Mouse (Mus musculus) hindbrain, embryonic 10.5 days (tissue): Measurements from ENCODE around the gene Wtap. TPM values are rescaled to one million over a fixed set of nuclear protein-coding genes. Genes with fewer than 3 reads are reported as not detected.
A peak's percentile ranks its signal among the peaks of the same experiment; 100 is the strongest.
"Not testable (repeated sequence)": the region's sequence is repeated elsewhere in the genome, so short reads cannot be mapped to it uniquely, and the experiment has no call there.

ENCODE experiments used
- DNase-seq: peaks from one replicate; pipeline ENCODE4 v3.0.0-alpha.2; 2017; ENCODE audit warnings: low spot score
- H3K27ac ChIP-seq: fragments of 300-500 bp; sonication (generic); 2 replicates; pipeline ENCODE4 v1.5.1; 2016; ENCODE audit warnings: mild to moderate bottlenecking, moderate library complexity
- H3K27me3 ChIP-seq: fragments of 300-500 bp; sonication (generic); 2 replicates; pipeline ENCODE4 v1.6.1; 2016; ENCODE audit warnings: mild to moderate bottlenecking; ENCODE audit not compliant: poor library complexity, insufficient read depth, severe bottlenecking
- H3K36me3 ChIP-seq: fragments of 300-500 bp; sonication (generic); 2 replicates; pipeline ENCODE4 v1.6.1; 2016; ENCODE audit warnings: mild to moderate bottlenecking, moderate library complexity
- H3K4me1 ChIP-seq: fragments of 300-500 bp; sonication (generic); replicated peaks from 2 replicates; pipeline ENCODE4 v1.6.1; 2016; ENCODE audit warnings: mild to moderate bottlenecking
- H3K4me3 ChIP-seq: fragments of 300-500 bp; sonication (generic); 2 replicates; pipeline ENCODE4 v1.5.1; 2016; ENCODE audit warnings: mild to moderate bottlenecking, moderate library complexity
- H3K9me3 ChIP-seq: fragments of 300-500 bp; sonication (generic); 2 replicates; pipeline ENCODE4 v1.6.1; 2016; ENCODE audit warnings: mild to moderate bottlenecking, moderate library complexity
- WGBS: fragments of 180-500 bp; shearing (Covaris S2); methylation state at CpG from one replicate; pipeline ENCODE4 v1.1.7; 2016; 5-methylcytosine and 5-hydroxymethylcytosine counted together
- polyA plus RNA-seq: library from polyadenylated mRNA; unstranded; fragments of >200 nt; fragmentation: Nextera tagmentation; extraction: Ambion mirVana; gene quantifications from 2 replicates; pipeline ENCODE4 v1.2.1, GENCODE M21; 2016

The Wtap gene
- polyA plus RNA-seq, 1 experiment from 2014 or later, result 116 TPM

DNA sequence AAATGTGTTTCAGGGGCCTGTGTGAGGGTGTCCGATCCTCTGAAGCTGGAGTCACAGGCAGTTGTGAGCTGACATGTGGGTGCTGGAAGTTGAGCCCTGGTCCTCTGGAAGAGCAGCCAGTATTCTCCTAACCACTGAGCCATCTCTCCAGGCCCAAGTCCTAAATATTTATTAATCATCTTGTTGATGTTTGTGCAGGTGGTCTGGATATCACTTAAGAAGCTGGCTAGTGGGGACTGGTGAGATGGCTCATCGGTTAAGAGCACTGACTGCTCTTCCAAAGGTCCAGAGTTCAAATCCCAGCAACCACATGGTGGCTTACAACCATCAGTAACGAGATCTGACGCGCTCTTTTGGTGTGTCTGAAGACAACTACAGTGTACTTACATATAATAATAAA is 44.3 kb downstream of the Wtap start:
- no peak overlapping the region for H3K27ac ChIP-seq
- no peak for DNase-seq
- 87% methylated on average over 5 of the region's 5 CpGs for WGBS
- no peaks in the 10 kb centered on the region for H3K4me1 ChIP-seq
- peaks cover 82% of the 10 kb centered on the region for H3K36me3 ChIP-seq
- H3K27me3 ChIP-seq, result no peaks in the 10 kb centered on the region
- no peaks in the 10 kb centered on the region for H3K9me3 ChIP-seq
- H3K4me3 ChIP-seq, result no peak overlapping the region

DNA sequence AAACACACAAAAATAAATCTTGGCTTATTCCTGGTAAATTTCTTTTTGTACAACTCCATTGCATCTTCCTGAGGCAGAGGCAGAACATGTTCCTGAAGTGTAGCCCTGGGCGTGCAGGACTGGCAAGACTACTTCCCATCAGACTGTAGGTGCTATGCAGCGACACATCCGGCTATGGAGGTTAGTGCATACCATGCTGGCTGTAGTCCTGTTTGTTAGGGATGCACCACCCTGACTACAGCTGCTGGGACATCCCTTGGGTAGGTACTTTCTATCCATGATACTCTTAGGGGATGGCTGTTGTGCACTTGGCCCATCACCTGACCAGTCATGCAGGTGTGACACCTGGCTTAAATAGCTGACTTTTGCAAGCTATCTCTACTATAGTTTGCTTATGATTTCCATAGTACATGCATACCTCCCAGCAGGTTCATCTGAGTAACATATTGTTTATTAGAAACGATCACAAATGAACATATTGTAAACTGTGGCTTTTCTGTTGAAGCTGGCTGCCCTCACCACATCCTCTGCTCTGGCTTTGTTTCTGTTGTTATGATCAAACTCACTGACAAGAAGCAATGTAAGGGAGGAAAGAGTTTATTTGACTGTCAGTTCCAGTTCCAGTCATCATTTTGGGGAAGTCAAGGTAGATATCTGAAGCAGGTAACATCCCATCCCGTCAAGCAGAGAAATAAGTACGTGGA is 51.4 kb downstream of the Wtap start:
- H3K36me3 ChIP-seq, result peaks cover 55% of the 10 kb centered on the region
- 92% methylated on average over 6 of the region's 6 CpGs for WGBS
- H3K4me3 ChIP-seq, result no peak overlapping the region
- H3K9me3 ChIP-seq, result no peaks in the 10 kb centered on the region
- DNase-seq, result no peak
- H3K27me3 ChIP-seq, result no peaks in the 10 kb centered on the region
- no peak overlapping the region for H3K27ac ChIP-seq
- peaks cover 7% of the 10 kb centered on the region for H3K4me1 ChIP-seq

DNA sequence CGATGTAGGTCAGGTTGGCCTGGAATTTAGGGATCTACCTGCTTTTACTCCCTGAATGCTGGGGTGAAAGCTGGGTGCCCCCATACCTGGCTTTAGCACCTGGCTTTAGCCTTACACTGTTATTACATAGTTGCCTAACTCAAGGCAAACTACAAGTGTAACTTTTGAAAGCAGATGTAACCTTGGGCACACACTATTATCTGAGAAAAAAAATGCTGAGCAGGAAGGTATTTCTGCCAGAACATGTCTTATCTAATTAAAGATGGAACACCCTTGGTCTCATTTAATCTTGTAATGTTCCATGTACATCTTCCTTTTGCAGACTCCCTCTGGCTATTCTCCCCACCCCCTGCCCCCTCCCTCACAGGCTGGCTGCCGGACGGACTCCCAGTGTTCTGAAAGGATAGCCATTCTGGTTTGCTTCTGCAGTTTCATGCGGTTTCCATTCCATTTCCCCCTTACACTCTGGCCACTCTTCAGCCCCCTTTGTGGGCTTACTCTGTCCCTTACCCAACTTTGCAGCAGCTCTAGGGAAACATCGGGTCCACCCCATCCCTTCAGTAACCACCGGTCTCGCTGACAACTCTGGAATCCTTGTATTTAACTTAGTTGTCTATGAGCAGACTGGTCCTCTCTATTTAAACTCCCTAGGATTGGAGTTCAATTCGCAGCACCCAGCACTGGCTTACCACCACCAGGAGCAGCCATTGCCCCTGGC is 52.3 kb downstream of the Wtap start:
- Histone ChIP-seq H3K4me1 (peaks cover 7% of the 10 kb centered on the region), H3K27ac (no peak overlapping the region), H3K36me3 (peaks cover 48% of the 10 kb centered on the region), H3K9me3 (no peaks in the 10 kb centered on the region), H3K27me3 (no peaks in the 10 kb centered on the region), H3K4me3 (no peak overlapping the region)
- WGBS, result 81% methylated on average over 8 of the region's 8 CpGs
- DNase-seq, result no peak

DNA sequence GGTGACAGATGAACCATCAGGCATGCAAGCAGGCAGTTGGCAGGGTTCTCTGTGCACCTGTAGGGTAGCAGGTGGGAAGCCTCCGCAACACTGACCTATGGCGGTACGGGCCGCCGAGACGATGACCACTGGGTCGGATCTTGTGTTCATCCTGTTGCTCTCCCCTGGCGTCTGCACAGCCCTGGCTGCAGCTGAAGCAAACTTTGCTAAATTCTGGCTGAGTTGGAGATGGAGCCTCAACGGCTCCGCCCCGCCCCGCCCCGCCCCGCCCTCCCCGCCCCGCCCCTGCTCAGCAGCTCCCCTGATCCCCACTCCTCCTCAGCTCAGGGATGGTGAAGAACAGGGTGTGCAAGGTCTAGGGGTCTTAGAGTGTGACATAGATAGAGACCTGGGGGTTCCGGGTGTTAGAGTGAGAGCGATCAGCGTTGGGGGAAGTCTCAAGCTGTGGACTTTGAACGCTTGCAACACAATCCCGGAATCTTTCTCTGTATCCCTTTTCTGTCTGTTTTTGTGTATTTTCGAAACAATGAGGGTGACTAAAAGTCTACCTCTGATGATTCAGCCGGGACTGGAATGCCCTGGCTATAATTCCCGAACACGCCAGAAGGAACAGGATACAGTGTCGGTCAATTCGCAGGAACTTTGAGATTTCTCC is 53.7 kb downstream of the Wtap start, which contains the start of gene Acat3:
Gene Acat3 (minus strand): TSS at position 450 of the 655 bp plus-strand sequence.
- Histone ChIP-seq H3K4me1 (peaks cover 7% of the 10 kb centered on the region), H3K36me3 (peaks cover 34% of the 10 kb centered on the region), H3K27me3 (no peaks in the 10 kb centered on the region), H3K27ac (0 out of 2 replicates have a peak within 1 kb of the TSS, but pooled peaks have one; percentile 16), H3K9me3 (no peaks in the 10 kb centered on the region), H3K4me3 (peak within 1 kb of the TSS; percentile 41)
- DNase-seq, result no peak
- WGBS, result 18% methylated on average over 27 of the region's 27 CpGs

DNA sequence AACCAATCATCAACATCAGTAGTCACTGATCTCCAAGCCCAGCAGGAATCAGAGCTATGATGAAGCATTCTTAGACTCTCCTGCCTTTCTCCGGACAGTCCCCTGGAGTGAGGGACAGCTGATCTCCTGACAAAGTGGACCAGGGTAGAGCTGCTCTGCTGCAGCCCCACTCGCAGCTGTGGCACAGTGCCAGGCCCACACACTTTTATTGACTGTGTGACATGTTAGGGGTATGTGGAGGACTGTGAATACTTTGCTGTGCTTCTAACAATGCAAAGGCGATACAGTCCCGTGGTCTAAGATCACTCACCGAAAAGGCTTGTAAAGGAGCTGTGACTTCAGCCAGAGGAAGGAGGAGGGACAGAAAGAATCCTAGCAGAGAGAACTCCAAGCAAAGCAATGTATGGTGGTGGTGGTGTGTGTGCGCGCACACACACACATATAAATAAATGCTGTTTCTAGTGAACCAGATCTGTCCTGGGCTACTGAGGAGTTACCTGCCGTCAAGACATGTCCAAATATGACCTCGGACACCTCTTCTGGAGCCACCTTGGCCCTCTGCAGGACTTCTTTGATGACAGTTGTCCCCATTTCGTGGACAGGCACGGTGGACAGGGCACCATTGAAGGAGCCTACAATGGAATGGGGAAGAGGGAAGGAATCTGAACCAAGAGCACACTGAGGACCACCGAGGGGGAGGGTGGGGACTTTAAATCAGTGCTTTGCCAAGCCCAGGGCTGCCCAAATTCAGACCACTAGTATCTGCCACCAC is 54.4 kb downstream of the Wtap start:
- H3K4me1 ChIP-seq, H3K27ac ChIP-seq, DNase-seq, H3K27me3 ChIP-seq, H3K9me3 ChIP-seq: not testable (repeated sequence)
- peak overlapping the region; percentile 41 for H3K4me3 ChIP-seq
- H3K36me3 ChIP-seq, result peaks cover 27% of the 10 kb centered on the region
- WGBS, result 49% methylated on average over 4 of the region's 12 CpGs

DNA sequence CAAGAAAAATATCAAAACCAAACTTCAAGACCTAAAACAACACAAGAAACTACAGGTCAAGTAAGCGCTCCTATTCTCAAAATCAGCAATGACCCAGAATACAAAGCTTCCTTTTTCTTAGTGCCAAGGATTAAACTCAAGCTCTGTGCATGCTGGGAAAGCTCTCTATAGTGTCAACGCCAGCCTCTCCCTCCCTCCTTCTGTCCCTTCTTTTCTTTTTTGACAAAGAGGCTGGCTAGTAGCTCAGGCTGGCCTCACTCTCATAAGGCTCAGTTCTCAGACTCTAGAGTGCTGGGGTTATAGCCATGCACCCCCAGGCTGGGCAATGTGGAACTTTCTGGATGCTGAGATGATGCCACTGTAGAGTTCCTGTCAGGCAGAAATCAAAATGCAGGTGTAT is 55.9 kb downstream of the Wtap start:
- 63% methylated on average over 2 of the region's 2 CpGs for WGBS
- H3K9me3 ChIP-seq, result no peaks in the 10 kb centered on the region
- H3K27ac ChIP-seq, result no peak overlapping the region
- peaks cover 13% of the 10 kb centered on the region for H3K36me3 ChIP-seq
- no peaks in the 10 kb centered on the region for H3K27me3 ChIP-seq
- H3K4me3 ChIP-seq, result no peak overlapping the region
- H3K4me1 ChIP-seq, result peaks cover 7% of the 10 kb centered on the region
- DNase-seq, result no peak

DNA sequence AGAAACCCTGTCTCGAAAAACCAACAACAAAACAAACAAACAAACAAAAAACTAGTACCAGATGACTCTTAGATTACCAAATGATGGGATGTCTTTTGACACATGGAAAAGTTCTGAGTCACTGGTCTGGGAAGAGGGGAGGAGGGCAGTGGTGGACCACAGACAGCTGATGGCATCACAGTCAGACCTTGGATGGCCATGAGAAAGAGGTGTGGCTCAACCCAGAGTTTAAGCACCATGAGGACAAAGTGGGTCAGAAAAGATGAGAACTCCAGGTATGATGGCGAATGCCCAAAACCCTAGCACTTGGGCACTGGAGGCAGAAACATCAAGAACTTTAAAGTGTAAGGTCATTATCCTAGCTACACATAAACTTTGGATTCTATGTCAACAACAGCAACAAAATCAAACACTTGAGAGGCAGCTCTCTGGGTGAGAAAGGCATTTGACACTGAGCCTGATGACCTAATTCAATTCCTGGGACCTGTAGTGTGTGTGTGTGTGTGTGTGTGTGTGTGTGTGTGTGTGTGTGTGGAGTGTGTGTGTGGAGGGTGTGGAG is 56.5 kb downstream of the Wtap start:
- no peak overlapping the region for H3K4me3 ChIP-seq
- H3K36me3 ChIP-seq, result peaks cover 8% of the 10 kb centered on the region
- no peak overlapping the region for H3K27ac ChIP-seq
- WGBS, result 81% methylated on average over 2 of the region's 2 CpGs
- no peak for DNase-seq
- no peaks in the 10 kb centered on the region for H3K27me3 ChIP-seq
- H3K9me3 ChIP-seq, result no peaks in the 10 kb centered on the region
- H3K4me1 ChIP-seq, result peaks cover 7% of the 10 kb centered on the region

DNA sequence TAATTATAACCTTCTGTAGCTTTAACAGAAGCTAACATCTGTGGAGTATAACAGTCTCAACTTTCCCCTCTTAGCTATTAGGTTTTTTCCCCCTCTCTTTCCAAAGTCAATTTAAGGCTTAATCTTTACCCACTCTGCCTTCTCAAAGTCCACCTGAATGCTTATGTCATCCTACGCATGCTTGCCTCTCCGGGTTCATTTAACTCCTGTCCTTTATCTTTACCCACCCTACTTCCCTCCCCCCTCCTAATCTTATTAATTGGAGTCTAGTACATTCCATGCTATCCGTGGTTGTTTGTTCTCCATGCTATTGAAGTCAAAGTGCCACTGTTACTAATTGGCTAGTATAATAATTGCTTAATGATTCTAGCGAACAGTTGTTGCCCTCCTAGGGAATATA is 58.2 kb downstream of the Wtap start:
- Histone ChIP-seq H3K27me3 (no peaks in the 10 kb centered on the region), H3K36me3 (no peaks in the 10 kb centered on the region), H3K4me3 (no peak overlapping the region), H3K9me3 (no peaks in the 10 kb centered on the region), H3K27ac (no peak overlapping the region), H3K4me1 (peaks cover 7% of the 10 kb centered on the region)
- no peak for DNase-seq
- 84% methylated on average over 4 of the region's 4 CpGs for WGBS

DNA sequence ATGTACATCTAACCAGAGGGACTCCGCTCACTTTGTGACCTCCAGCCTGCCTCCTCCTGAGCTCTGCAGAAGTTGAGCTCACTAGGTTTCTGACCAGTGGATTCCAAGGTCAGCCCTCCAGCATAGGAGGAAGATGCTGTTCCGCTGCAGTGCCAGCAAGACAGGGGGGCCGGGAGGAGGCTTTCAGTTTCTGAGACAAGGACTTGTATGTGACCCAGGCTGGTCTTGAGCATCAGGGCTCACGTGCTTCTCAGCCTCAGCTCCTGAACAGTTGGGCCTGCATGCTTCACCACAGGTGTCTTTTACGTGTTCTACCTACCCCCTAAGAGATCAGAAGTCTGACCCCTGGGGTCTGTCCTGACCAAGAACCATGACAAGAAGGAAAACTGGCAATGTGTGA is 62.4 kb downstream of the Wtap start:
- H3K4me1 ChIP-seq, H3K27ac ChIP-seq, H3K4me3 ChIP-seq, H3K27me3 ChIP-seq, DNase-seq, H3K9me3 ChIP-seq: not testable (repeated sequence)
- H3K36me3 ChIP-seq, result peaks cover 19% of the 10 kb centered on the region
- 88% methylated on average over 5 of the region's 5 CpGs for WGBS

DNA sequence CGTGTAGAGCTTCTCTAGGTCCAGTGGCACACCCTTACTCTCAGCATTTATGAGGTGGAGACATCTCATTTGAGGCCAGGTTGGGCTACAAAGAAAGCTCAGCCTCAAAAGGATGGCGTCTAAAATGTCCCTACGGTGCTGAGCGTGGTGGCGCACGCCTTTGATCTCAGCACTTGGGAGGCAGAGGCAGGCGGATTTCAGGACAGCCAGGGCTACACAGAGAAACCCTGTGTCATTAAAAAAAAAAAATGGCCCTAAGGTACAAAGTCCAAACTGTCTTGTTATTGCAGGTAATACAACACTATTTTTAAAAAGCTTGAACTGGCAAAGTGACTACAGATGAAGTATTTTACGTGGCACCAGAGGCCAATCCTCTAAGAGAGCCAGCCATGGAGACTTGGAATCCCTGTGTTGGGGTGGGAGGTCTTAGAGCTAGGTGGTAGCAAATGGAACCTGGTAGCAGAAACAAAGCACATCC is 68.2 kb downstream of the Wtap start:
- H3K4me3 ChIP-seq, result no peak overlapping the region
- H3K9me3 ChIP-seq, result no peaks in the 10 kb centered on the region
- 91% methylated on average over 8 of the region's 8 CpGs for WGBS
- H3K4me1 ChIP-seq, result no peaks in the 10 kb centered on the region
- no peak for DNase-seq
- H3K36me3 ChIP-seq, result peaks cover 77% of the 10 kb centered on the region
- no peak overlapping the region for H3K27ac ChIP-seq
- H3K27me3 ChIP-seq, result no peaks in the 10 kb centered on the region

DNA sequence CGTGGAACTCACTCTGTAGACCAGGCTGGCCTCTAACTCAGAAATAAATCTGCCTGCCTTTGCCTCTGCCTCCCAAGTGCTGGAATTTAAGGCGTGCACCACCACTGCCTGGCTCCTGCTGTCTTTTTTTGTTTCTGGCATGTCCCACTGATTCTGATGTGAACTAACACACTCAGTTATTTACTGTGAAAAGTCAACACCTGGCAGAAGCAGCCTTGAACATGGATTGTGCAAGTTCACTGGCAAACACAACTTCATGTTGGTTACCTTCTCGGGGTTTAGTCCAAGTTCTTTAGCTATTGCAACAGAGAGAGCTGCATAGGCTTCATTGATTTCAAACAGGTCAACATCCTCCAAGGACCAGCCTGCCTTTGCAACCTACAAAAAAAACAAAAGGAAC is 69.0 kb downstream of the Wtap start:
- Histone ChIP-seq H3K4me3 (no peak overlapping the region), H3K27ac (no peak overlapping the region), H3K27me3 (no peaks in the 10 kb centered on the region), H3K36me3 (peaks cover 84% of the 10 kb centered on the region), H3K9me3 (no peaks in the 10 kb centered on the region), H3K4me1 (no peaks in the 10 kb centered on the region)
- 95% methylated on average over 3 of the region's 3 CpGs for WGBS
- no peak for DNase-seq

DNA sequence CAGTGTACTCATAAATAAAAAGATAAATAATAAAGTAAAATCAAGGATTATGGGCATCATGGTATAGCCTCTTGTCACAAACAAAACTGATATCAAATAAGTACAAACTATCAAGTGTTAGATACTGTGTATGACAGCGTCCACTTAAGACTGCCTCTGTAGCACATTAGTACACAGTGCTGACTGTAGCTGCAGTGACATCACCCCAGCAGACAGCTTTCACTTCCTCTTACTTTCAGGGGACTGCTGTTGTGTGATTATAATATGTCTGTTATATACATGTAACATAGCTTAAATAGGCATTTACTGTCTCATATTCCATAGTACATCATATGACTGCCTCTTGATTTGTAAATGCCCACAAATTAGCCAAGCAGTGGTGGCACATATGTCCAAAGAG is 72.9 kb downstream of the Wtap start:
- H3K27ac ChIP-seq, result no peak overlapping the region
- peaks cover 87% of the 10 kb centered on the region for H3K36me3 ChIP-seq
- DNase-seq, result no peak
- no peak overlapping the region for H3K4me3 ChIP-seq
- WGBS, result 93% methylated on average over 1 of the region's 1 CpGs
- no peaks in the 10 kb centered on the region for H3K9me3 ChIP-seq
- no peaks in the 10 kb centered on the region for H3K27me3 ChIP-seq
- peaks cover 11% of the 10 kb centered on the region for H3K4me1 ChIP-seq
